Mouse (Mus musculus) C2C12 (cell line): ENCODE data around the gene Inpp5a. TPM values are rescaled to one million over a fixed set of nuclear protein-coding genes. Genes with fewer than 3 reads are reported as not detected.

Experiments
- H3K27me3 ChIP-seq: one replicate; pipeline ENCODE4 v1.6.1; 2011; ENCODE audit not compliant: control insufficient read depth, insufficient read depth, insufficient read length
- H3K36me3 ChIP-seq: one replicate; pipeline ENCODE4 v1.6.1; 2011; ENCODE audit not compliant: control insufficient read depth, insufficient read depth
- H3K4me3 ChIP-seq: one replicate; pipeline ENCODE4 v1.5.1; 2011; ENCODE audit warnings: mild to moderate bottlenecking, control low read depth; ENCODE audit not compliant: poor library complexity, insufficient read depth, severe bottlenecking
- H3K79me2 ChIP-seq: one replicate; pipeline ENCODE4 v1.6.1; 2011; ENCODE audit not compliant: control insufficient read depth, insufficient read depth
- H3K79me3 ChIP-seq: one replicate; pipeline ENCODE4 v1.6.1; 2011; ENCODE audit warnings: low read depth, control low read depth
- H3ac ChIP-seq: one replicate; pipeline ENCODE3; 2011; ENCODE audit warnings: low read depth; ENCODE audit not compliant: control insufficient read depth, insufficient read length
- CEBPB ChIP-seq: IDR thresholded peaks from one replicate; pipeline ENCODE4 v1.6.1; 2011; ENCODE audit warnings: low read depth, mild to moderate bottlenecking, control low read depth, moderate library complexity
- CTCF ChIP-seq: IDR thresholded peaks from one replicate; pipeline ENCODE4 v1.5.1; 2011; ENCODE audit not compliant: control insufficient read depth, insufficient read depth, insufficient read length
- FOSL1 ChIP-seq: IDR thresholded peaks from one replicate; pipeline ENCODE4 v1.8.0; 2011; ENCODE audit warnings: mild to moderate bottlenecking, low read length; ENCODE audit not compliant: poor library complexity, insufficient read depth, severe bottlenecking
- MAX ChIP-seq: IDR thresholded peaks from one replicate; pipeline ENCODE4 v1.6.1; 2011; ENCODE audit warnings: mild to moderate bottlenecking, control low read depth
- MYOD1 ChIP-seq: IDR thresholded peaks from one replicate; pipeline ENCODE4 v1.6.1; 2011; ENCODE audit warnings: low read depth; ENCODE audit not compliant: control insufficient read depth, insufficient read length
- MYOG ChIP-seq: IDR thresholded peaks from one replicate; pipeline ENCODE4 v1.6.1; 2011; ENCODE audit not compliant: control insufficient read depth, insufficient read length; ENCODE audit errors: extremely low read depth
- USF1 ChIP-seq: IDR thresholded peaks from one replicate; pipeline ENCODE4 v1.6.1; 2011; ENCODE audit warnings: low read depth, mild to moderate bottlenecking, control low read depth, moderate library complexity
- polyA plus RNA-seq: library from polyadenylated mRNA; unstranded; fragments of >200 nt; fragmentation: generic; extraction: Trizol; gene quantifications from one replicate; pipeline ENCODE4 v1.2.1, GENCODE M21; 2012; ENCODE audit warnings: missing spikeins

Inpp5a gene
- polyA plus RNA-seq, 1 experiment, result 22.7 TPM

- Histone ChIP-seq H3ac (no peak overlapping the region), H3K79me2 (no peaks in the 10 kb centered on the region), H3K27me3 (no peaks in the 10 kb centered on the region), H3K79me3 (no peaks in the 10 kb centered on the region), H3K36me3 (no peaks in the 10 kb centered on the region), H3K4me3 (no peak overlapping the region)
- no peak for TF ChIP-seq CEBPB
- no peak for TF ChIP-seq CTCF
- TF ChIP-seq MYOG, result no peak
- no peak for TF ChIP-seq FOSL1
- TF ChIP-seq MYOD1, result no peak
- TF ChIP-seq USF1, result no peak
- no peak for TF ChIP-seq MAX
These were observed 26.4 kb upstream of the Inpp5a start for GRCm38 (mm10) chr7:139362514-139362913.

GRCm38 (mm10) chr7:139363281-139364004 is 25.5 kb upstream of the Inpp5a start:
- TF ChIP-seq MYOD1 (no peak), USF1 (no peak), FOSL1 (no peak), CEBPB (no peak), MYOG (no peak), MAX (no peak), CTCF (no peak)
- no peak overlapping the region for H3K4me3 ChIP-seq
- no peaks in the 10 kb centered on the region for H3K79me2 ChIP-seq
- no peak overlapping the region for H3ac ChIP-seq
- no peaks in the 10 kb centered on the region for H3K36me3 ChIP-seq
- H3K27me3 ChIP-seq, result no peaks in the 10 kb centered on the region
- no peaks in the 10 kb centered on the region for H3K79me3 ChIP-seq

- Histone ChIP-seq H3K27me3 (no peaks in the 10 kb centered on the region), H3K79me3 (no peaks in the 10 kb centered on the region), H3ac (no peak overlapping the region), H3K36me3 (no peaks in the 10 kb centered on the region), H3K4me3 (no peak overlapping the region), H3K79me2 (no peaks in the 10 kb centered on the region)
- TF ChIP-seq CTCF (no peak), CEBPB (no peak), FOSL1 (no peak), MYOG (no peak), USF1 (no peak), MYOD1 (no peak), MAX (no peak)
These were observed 24.8 kb upstream of the Inpp5a start for GRCm38 (mm10) chr7:139364005-139364557.

- TF ChIP-seq MYOD1 (no peak), MYOG (no peak), USF1 (no peak), FOSL1 (no peak), CEBPB (no peak), MAX (no peak), CTCF (no peak)
- no peaks in the 10 kb centered on the region for H3K36me3 ChIP-seq
- no peaks in the 10 kb centered on the region for H3K79me3 ChIP-seq
- H3K27me3 ChIP-seq, result no peaks in the 10 kb centered on the region
- no peak overlapping the region for H3ac ChIP-seq
- no peaks in the 10 kb centered on the region for H3K79me2 ChIP-seq
- H3K4me3 ChIP-seq, result no peak overlapping the region
These were observed 23.7 kb upstream of the Inpp5a start for GRCm38 (mm10) chr7:139364936-139365830.

GRCm38 (mm10) chr7:139366131-139366530 is 22.8 kb upstream of the Inpp5a start:
- TF ChIP-seq FOSL1, result no peak
- TF ChIP-seq MYOD1, result no peak
- no peak for TF ChIP-seq USF1
- no peak for TF ChIP-seq CEBPB
- no peak for TF ChIP-seq MAX
- no peak for TF ChIP-seq MYOG
- TF ChIP-seq CTCF, result no peak
- no peaks in the 10 kb centered on the region for H3K36me3 ChIP-seq
- no peak overlapping the region for H3K4me3 ChIP-seq
- no peaks in the 10 kb centered on the region for H3K79me2 ChIP-seq
- no peaks in the 10 kb centered on the region for H3K27me3 ChIP-seq
- no peaks in the 10 kb centered on the region for H3K79me3 ChIP-seq
- H3ac ChIP-seq, result no peak overlapping the region
